Mouse (Mus musculus) ES-E14 (cell line): ENCODE measurements at regions not wholly inside any gene's neighbourhood (a gene's known extent, or its start where the extent isn't known, plus 50 kb on each side); places are given as distances from the start of the nearest gene placed in this dataset.

Source experiments
- CHD2 ChIP-seq: IDR thresholded peaks from 2 replicates; pipeline ENCODE4 v1.6.1; 2014; ENCODE audit warnings: mild to moderate bottlenecking, low read depth, low read length, inconsistent platforms
- HCFC1 ChIP-seq: IDR thresholded peaks from 2 replicates; pipeline ENCODE4 v1.6.1; 2012; ENCODE audit warnings: low read length, inconsistent platforms, borderline replicate concordance; ENCODE audit not compliant: insufficient read depth
- ZC3H11A ChIP-seq: IDR thresholded peaks from 2 replicates; pipeline ENCODE4 v1.6.1; 2012; ENCODE audit warnings: low read depth, mild to moderate bottlenecking, inconsistent platforms, low read length, borderline replicate concordance

DNA sequence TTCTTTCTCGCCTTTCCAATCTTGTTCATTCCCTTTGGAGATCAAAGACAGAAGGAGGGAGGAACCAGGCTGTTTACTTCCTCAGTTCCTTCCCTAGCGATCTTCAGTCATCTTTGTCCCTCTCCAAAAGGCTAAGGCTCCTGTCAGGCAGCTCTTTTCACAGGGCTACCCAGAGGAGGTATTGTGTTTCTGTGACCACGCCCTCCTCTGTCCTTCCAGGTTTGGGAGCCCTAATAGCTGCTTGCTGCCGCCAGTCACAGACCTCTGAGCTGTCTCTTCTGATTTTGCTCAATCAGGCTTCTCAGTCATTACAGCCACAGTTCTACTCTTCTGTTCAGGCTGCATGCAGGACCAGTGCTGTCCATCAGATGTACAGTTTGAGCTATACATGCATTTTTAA lies 290.9 kb upstream of the 9630041A04Rik start:
- TF ChIP-seq ZC3H11A, result no peak
- TF ChIP-seq CHD2, result no peak
- no peak for TF ChIP-seq HCFC1
